Mouse (Mus musculus) retina, postnatal 1 day (tissue): ENCODE data around the gene 9430015G10Rik.

Experiments used
- DNase-seq: peaks from one replicate; pipeline ENCODE4 v3.0.0-alpha.2; 2012

Gene 9430015G10Rik

GRCm38 (mm10) chr4:156109570-156110331, at the start of gene 9430015G10Rik:
Gene 9430015G10Rik (plus strand): TSS chr4:156109982.
- DNase-seq, result peak; percentile 100

DNA sequence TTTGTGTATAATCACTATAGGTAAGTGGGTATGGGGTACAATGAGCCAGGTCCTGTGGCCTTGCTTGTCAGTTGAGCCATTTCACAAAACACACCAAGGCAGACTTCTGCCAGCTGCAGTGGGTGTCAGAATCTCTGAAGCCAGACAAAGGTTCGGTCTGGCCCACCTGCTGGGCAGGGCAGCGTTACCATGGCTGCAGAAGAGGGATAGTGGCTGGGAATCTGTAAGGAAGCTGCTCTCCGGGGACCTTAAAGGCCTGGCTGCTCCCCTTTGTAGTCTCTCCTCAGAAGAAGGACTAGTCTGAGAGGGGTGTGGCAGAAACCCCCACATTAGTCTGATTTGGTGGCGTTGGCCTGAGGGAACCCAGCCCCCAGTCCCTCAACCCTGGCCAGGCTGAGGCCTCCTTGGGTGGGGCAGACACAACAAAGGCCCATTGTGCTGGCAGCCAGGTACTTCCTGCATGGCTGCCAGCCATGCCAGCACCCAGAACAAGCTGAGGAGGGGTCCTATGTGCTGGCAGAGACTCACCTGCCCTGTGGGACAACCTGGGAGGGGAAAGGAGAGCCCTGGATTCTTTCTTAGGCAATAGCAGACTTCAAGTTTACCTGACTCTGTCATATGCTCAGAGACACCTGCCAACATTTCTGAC, 45.8 kb upstream of the 9430015G10Rik start:
- DNase-seq, result peak; percentile 58

DNA sequence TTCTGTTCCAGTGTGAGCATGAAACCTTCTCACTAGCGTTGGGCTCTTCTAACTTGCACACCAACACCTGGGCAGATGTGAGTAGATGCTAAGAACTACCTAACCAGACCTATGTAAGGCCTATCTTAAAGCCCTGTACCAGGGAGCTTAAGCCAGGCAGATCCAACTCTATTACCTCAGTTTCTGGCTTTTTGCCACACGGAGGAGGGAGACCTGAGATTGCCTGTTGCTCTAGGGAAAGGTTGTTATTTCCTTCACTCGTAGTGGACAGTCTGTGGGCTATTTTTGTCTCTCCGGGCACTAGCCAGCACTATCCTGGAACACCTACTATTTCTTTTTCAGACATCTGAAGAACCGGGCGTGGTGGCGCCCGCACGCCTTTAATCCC, 45.3 kb upstream of the 9430015G10Rik start:
- DNase-seq, result no peak

GRCm38 (mm10) chr4:156065156-156065894, 44.5 kb upstream of the 9430015G10Rik start:
- no peak for DNase-seq

GRCm38 (mm10) chr4:156067256-156067949, 42.4 kb upstream of the 9430015G10Rik start:
- no peak for DNase-seq

DNA sequence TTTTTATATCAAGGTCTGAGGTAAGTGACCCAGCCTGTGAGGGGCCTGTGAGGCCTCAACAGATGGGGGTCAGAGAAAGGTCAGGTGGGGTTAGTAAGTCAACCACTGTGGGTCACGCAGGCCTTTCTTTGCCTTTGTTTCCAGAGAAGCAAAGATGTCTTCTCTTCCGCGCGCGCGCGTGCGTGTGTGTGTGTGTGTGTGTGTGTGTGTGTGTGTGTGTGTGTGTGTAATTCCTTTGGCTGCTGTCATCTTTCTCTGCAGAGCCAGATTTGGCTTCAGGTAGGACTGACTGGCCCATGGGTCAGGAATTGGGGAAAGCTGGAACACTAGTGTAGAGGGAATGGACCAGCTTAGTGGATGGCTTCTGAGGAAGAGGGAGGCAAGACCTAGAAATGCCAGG, 40.1 kb upstream of the 9430015G10Rik start:
- DNase-seq, result peak; percentile 8

GRCm38 (mm10) chr4:156070276-156070675, 39.5 kb upstream of the 9430015G10Rik start:
- no peak for DNase-seq

- DNase-seq, result peak; percentile 14
Observed at GRCm38 (mm10) chr4:156070716-156071115, 39.1 kb upstream of the 9430015G10Rik start.

- peak; percentile 22 for DNase-seq
Observed at GRCm38 (mm10) chr4:156076911-156077382, 32.8 kb upstream of the 9430015G10Rik start.

- peak; percentile 59 for DNase-seq
Observed at GRCm38 (mm10) chr4:156077499-156078301, 32.1 kb upstream of the 9430015G10Rik start.

DNA sequence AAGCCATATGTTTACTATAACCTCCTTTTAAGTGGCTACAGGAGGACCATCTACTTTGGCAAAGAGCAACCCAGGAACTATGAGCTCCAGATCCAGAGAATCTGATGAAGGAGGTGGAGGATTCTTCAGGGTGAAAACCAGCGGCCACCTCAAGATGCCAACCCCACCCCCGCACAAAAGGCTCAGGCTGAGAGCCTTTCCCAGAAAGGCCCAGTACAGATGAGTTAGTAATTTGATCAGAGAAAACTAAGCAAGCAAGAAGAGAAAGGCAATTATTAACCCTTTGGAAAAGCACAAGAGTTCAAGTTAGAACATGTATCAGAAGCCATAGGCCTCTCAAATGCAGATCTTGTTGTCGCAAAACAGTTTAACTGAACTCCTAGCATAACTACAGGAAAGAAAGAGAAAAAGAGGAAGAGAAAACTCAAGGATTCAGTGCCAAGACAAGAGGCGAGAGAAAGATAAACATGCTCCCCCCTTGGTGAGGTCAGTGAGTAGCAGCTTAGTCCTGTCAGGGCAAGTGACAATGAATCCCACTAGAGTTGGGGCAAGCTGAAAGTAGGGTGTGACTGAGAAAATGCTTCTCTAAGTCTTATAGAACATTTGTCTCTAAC, 27.1 kb upstream of the 9430015G10Rik start:
- no peak for DNase-seq

- DNase-seq, result peak; percentile 20
Observed at GRCm38 (mm10) chr4:156083348-156083747, 26.4 kb upstream of the 9430015G10Rik start.

- DNase-seq, result no peak
Observed at GRCm38 (mm10) chr4:156084096-156084879, 25.5 kb upstream of the 9430015G10Rik start.

DNA sequence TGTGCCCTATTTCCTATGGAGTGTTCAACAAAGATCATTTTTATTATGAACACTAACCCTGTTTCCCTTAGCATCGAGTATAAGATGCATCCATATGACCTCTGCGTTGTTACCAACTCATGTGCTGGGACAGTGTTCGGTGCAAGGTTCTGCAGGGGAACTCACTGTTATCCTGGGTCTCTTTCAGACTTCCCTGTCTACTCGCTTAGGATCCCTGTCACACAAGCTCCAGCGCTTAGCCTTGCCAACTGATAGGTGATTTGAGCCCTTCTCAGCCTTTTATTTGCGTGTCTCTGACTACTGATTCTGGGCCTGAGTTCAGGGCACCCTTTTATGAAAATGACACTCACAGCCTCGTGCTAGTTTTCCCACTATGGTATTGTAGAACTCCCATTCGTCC, 24.5 kb upstream of the 9430015G10Rik start:
- no peak for DNase-seq

DNA sequence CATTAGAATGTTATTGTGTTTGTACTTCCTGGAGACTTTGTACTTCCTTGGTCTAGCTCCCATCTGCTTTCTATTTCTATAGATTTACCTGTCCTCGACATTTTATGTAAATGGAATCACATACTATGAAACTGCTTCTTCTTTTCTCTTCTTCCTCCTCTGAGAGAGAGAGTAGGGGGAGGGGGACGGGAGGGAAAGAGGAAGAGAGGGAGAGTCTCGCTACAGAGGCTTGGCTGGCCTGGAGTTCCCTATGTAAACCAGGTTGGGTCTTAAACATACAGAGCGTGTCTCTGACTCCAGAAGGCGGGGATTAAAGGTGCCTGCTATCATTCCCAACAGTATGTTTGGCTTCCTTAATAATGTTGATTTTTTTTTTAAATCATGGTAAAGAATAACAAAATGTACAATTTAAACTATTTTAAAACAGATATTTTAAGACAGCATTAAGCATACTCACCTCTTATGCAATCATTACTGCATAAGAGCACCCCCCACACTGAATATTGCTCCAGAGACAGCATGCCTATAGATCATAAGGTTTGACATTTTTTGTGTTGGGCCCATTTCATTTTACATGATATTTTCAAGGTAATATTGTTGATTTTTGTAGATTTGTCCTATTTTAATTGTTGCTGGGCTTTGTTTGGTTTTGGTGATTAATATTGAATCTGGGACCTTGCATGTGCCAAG, 22.2 kb upstream of the 9430015G10Rik start:
- no peak for DNase-seq

GRCm38 (mm10) chr4:156091236-156091635, 18.5 kb upstream of the 9430015G10Rik start:
- no peak for DNase-seq

DNA sequence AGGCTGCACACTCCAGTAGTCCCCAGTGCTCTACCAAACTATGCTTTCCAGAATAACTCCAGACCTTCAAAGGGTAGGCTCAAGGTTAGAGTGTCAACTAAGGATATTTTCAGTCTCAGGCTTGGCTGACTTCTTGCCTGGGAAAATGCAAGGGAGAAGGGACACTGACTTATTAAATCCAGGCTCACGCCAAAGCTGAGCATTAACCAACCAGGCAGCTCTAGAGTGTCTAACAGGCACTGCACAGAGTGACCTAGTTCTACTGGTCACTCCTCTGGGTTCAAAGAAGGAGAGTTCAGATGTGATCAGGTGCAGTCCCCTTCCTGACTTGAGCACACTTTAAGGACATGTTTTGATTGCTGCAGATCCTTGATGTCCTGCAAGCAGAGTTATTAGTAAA, 17.0 kb upstream of the 9430015G10Rik start:
- DNase-seq, result no peak

GRCm38 (mm10) chr4:156093758-156094157, 16.0 kb upstream of the 9430015G10Rik start:
- DNase-seq, result no peak

GRCm38 (mm10) chr4:156096191-156096590, 13.6 kb upstream of the 9430015G10Rik start:
- DNase-seq, result no peak

DNA sequence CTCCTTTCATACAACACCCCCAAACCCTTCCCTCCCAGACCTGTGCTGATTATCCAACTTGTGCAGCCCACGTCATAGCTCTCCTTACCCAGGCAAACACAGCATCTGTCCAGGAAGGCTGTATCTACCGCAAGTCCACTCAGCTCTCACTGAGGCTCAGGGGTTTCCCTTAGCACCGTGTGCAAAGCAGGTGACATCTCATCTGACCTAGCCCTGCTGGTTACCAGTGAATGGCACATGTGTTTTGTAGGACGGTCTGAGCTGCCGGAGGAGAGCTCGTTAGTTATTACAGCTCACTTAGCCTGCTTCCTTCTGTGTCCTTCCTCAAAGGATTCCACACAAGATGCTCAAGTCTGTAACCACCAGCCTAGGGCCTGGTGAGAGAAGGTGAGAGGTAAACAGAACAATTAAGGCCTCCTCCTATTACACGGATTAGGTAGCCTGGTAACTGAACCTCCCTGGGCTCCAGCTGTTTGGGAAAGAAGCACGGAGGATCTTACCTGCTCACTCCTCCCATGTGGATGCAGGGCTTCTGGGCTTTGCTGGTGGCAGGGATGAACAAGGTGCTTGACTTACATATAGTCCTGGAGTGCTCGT, 11.9 kb upstream of the 9430015G10Rik start:
- DNase-seq, result no peak
